Mouse (Mus musculus): ENCODE measurements around the gene Wee2. TPM values are rescaled to one million over a fixed set of nuclear protein-coding genes. Genes with fewer than 3 reads are reported as not detected.

Gene Wee2
- 0.63 TPM for polyA plus RNA-seq (2014; fragmentation: Illumina TruSeq; extraction: RNeasy Lipid Tissue Mini Kit (QIAGEN cat#74804); ENCODE audit: low replicate concordance)

GRCm38 (mm10) chr6:40438936-40439335 lies at the start of gene Wee2:
TSS of gene Wee2 (plus strand) at chr6:40439088.

GRCm38 (mm10) chr6:40436047-40436483 lies 2.8 kb upstream of the Wee2 start, which contains the start of gene E330009J07Rik:
TSS of gene E330009J07Rik (minus strand) at chr6:40436135.

DNA sequence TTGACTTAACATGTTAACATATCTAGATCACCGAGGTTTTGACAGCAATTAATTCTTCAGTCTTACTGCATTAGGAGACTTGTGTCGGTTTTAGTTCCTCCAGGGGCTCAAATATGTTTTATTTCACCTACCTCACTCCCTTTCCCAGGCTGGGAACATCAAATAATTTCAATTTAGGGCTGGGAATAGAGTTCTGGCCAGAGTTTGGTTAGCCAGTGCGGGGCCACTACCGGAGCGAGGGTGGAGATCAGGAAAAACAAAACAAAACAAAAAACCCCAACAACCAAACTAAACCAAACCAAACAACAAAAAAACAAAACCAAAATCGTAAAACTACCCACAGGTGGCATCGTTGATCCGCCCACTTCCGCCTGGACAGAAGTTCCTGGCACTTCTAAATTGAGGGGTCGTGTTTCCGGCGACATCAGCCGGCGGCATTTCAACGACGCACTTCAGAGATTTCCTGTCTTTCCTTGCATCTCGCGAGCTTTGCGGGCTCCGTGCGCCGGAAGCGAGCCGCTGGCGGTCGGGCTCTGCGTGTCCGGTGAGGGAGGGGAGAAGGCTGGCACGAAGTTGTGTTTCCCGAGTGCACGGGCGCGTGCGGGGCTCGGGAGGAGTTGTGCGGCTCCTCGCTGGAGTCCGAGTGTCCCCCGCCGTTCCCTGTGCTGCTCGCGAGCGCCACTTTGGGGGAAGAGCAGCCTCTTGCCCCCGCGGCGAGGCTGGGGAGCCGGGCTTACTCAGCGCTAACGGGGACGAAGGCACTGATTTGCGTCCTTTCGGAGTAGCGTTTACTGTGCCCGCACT lies 32.2 kb downstream of the Wee2 start, which contains the start of gene Ssbp1:
TSS of gene Ssbp1 (plus strand) at position 437 of the 804 bp plus-strand sequence.

GRCm38 (mm10) chr6:40490933-40491332 lies 52.0 kb downstream of the Wee2 start, which contains the start of gene Tas2r137:
TSS of gene Tas2r137 (plus strand) at chr6:40491233.

GRCm38 (mm10) chr6:40493229-40493628 lies 54.3 kb downstream of the Wee2 start, which contains the start of gene Tas2r108:
TSS of gene Tas2r108 (plus strand) at chr6:40493529.

Other genes with a start within 250 kb of the Wee2 start
- 6.0 TPM for gene Agk, start 113.9 kb upstream of the Wee2 start, polyA plus RNA-seq (2014; fragmentation: Illumina TruSeq; extraction: RNeasy Lipid Tissue Mini Kit (QIAGEN cat#74804); ENCODE audit: low replicate concordance)
- 12.2 TPM for gene E330009J07Rik, start 3.0 kb upstream of the Wee2 start, polyA plus RNA-seq (2014; fragmentation: Illumina TruSeq; extraction: RNeasy Lipid Tissue Mini Kit (QIAGEN cat#74804); ENCODE audit: low replicate concordance)
- 85.4 TPM for gene Ssbp1, start 32.3 kb downstream of the Wee2 start, polyA plus RNA-seq (2014; fragmentation: Illumina TruSeq; extraction: RNeasy Lipid Tissue Mini Kit (QIAGEN cat#74804); ENCODE audit: low replicate concordance)
- gene Tas2r137, start 52.1 kb downstream of the Wee2 start, polyA plus RNA-seq (2014; fragmentation: Illumina TruSeq; extraction: RNeasy Lipid Tissue Mini Kit (QIAGEN cat#74804); ENCODE audit: low replicate concordance): 0.41 TPM
- gene Tas2r108, start 54.4 kb downstream of the Wee2 start, polyA plus RNA-seq (2014; fragmentation: Illumina TruSeq; extraction: RNeasy Lipid Tissue Mini Kit (QIAGEN cat#74804); ENCODE audit: low replicate concordance): not detected
- gene Prss37, start 80.4 kb downstream of the Wee2 start, polyA plus RNA-seq (2014; fragmentation: Illumina TruSeq; extraction: RNeasy Lipid Tissue Mini Kit (QIAGEN cat#74804); ENCODE audit: low replicate concordance): not detected
- gene Olfr461, start 116.0 kb downstream of the Wee2 start, polyA plus RNA-seq (2014; fragmentation: Illumina TruSeq; extraction: RNeasy Lipid Tissue Mini Kit (QIAGEN cat#74804); ENCODE audit: low replicate concordance): not detected
- gene Olfr460, start 130.4 kb downstream of the Wee2 start, polyA plus RNA-seq (2014; fragmentation: Illumina TruSeq; extraction: RNeasy Lipid Tissue Mini Kit (QIAGEN cat#74804); ENCODE audit: low replicate concordance): not detected
- 6.9 TPM for gene Clec5a, start 146.7 kb downstream of the Wee2 start, polyA plus RNA-seq (2014; fragmentation: Illumina TruSeq; extraction: RNeasy Lipid Tissue Mini Kit (QIAGEN cat#74804); ENCODE audit: low replicate concordance)
- gene Tas2r138, start 174.2 kb downstream of the Wee2 start, polyA plus RNA-seq (2014; fragmentation: Illumina TruSeq; extraction: RNeasy Lipid Tissue Mini Kit (QIAGEN cat#74804); ENCODE audit: low replicate concordance): not detected
- 3,128 TPM for gene Mgam, start 189.7 kb downstream of the Wee2 start, polyA plus RNA-seq (2014; fragmentation: Illumina TruSeq; extraction: RNeasy Lipid Tissue Mini Kit (QIAGEN cat#74804); ENCODE audit: low replicate concordance)